Mouse (Mus musculus): ENCODE data around the gene Camkk2. TPM values are rescaled to one million over a fixed set of nuclear protein-coding genes. Genes with fewer than 3 reads are reported as not detected.

Gene Camkk2
- polyA plus RNA-seq, 2 experiments from 2014 or later, result 2.6 to 2.8 TPM

GRCm38 (mm10) chr5:122733881-122734280 lies 45.3 kb downstream of the Camkk2 start:
- ATAC-seq, result no peak

- ATAC-seq, result peak; percentile 64
Measured at GRCm38 (mm10) chr5:122731991-122732673, 47.1 kb downstream of the Camkk2 start.

- no peak for ATAC-seq
Measured at GRCm38 (mm10) chr5:122731321-122731720, 47.9 kb downstream of the Camkk2 start.

GRCm38 (mm10) chr5:122730776-122731175 lies 48.4 kb downstream of the Camkk2 start:
- no peak for ATAC-seq

GRCm38 (mm10) chr5:122727096-122727495 lies 52.1 kb downstream of the Camkk2 start:
- ATAC-seq, result no peak

GRCm38 (mm10) chr5:122726595-122726994 lies 52.6 kb downstream of the Camkk2 start:
- ATAC-seq, result no peak

DNA sequence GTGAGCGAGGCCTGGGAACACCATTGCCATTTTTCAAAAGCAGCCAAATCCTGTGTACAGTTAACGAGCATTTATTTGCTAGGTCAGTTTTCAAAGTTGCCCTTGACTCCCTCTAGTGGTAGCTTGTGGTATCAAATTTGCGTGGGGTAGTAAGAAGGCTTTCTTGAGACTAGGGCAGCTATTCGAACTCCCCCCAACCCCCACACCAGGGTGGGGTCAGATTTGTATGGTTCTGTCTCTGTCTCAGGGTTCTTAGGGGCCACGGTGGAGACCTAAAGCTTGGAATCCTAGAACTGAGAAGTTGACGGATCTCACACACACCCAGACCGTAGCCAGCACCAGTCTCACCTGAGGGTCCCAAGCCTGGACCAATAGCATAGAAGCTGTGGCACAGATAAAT lies 53.1 kb downstream of the Camkk2 start:
- ATAC-seq, result peak; percentile 49

GRCm38 (mm10) chr5:122725453-122725852 lies 53.8 kb downstream of the Camkk2 start:
- no peak for ATAC-seq

DNA sequence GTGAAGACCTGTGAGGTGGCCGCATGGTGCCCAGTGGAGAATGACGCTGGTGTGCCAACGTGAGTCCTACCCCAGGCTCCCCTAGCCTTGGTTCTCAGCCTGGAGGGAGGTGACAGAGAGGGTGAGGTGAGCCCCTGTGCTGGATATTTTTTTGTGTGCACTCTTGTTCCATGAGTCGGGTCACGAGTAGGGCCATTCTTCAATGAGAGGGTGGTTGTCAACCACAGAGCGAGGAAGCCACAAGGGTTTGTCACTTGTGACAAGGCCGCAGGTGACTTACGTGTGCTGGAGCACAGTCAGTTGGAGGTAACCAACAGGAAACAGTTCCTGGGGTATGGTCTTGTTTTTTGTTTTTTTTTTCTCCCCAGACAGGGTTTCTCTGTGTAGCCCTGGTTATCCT lies 60.0 kb downstream of the Camkk2 start:
- ATAC-seq, result peak; percentile 86

GRCm38 (mm10) chr5:122718400-122718799 lies 60.8 kb downstream of the Camkk2 start:
- no peak for ATAC-seq

GRCm38 (mm10) chr5:122716793-122717192 lies 62.4 kb downstream of the Camkk2 start:
- ATAC-seq, result no peak

DNA sequence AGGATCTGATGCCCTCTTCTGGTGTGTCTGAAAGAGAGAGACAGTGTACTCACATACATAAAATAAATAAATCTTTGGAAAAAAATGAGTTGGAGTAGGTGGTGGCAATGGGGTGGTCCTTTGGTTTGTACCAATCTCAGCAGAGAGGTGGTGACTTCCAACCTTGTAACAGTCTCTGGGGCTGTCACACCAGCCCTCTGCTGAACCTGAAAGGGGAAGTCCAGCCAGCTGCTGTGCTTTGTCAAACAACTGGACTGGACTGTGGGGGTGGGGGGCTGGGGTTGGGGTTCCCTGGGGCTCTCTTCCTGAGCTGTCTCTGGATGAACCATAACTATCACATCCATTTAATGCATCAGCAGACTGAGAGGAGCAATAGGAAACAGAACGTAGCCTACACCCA lies 63.5 kb downstream of the Camkk2 start:
- ATAC-seq, result no peak

DNA sequence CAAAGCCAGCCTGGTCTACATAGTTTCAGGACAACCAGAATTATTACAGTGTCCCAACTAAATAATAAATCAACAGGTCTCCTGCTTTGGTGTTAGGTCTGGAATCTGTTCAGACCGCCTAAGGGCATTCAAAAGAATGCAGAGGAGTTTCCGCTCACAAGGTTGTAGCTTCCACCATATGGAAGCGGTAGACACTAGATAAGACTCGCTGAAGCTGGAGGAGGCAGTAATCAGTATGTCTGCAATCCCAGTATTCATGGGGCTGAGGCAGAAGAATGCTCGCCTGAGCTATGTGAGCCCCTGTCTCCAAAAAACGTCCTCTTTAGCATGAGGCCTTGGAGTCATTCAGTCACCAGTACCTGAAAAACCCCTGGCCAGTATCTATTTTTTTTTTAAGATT lies 70.4 kb downstream of the Camkk2 start:
- ATAC-seq, result no peak

DNA sequence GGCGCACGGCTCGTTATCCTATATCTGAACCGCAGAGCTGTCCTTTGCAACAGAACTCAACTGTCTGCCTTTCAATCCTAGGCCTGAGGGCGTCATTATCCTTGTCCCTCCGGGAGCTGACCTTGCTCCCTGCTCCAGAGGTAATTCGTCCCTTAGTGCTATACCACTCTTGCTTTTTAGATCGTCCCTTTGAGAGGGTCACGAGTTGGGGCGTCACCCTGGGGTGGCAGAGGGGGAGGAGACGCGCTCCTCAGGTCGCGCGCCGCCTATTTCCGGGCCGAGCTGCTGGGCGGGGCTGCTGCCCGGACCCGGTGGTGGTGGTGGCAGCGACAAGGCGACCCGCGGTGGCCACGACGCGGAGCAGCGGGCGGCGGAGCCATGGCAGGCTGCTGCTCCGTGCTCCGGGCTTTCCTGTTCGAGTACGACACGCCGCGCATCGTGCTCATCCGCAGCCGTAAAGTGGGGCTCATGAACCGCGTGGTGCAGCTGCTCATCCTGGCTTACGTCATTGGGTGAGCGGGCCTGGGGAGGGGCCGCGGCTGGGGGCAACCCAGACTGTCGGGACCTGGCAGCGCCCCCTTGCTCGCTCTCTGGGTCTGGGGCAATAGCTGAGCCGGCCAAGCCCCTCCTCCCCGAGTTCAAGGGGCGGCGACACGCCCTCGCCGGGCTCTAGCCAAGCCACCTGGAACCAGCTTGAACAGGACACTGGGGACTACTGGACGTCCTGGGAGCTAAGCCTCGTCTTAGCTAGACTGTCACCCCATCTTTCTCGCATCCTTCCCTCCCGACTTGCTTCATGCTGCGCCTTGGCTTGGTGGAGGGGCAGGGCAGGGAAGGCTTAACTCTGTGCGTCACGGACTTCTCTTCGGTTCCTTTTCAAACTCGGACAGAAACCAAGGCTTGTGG lies 71.7 kb downstream of the Camkk2 start, which contains the start of gene P2rx4:
P2rx4 (plus strand) TSS at position 269 of the 906 bp plus-strand sequence.
- ATAC-seq, result peak; percentile 81

- no peak for ATAC-seq
Measured at GRCm38 (mm10) chr5:122706917-122707275, 72.3 kb downstream of the Camkk2 start.

- ATAC-seq, result no peak
Measured at GRCm38 (mm10) chr5:122705174-122705573, 74.0 kb downstream of the Camkk2 start.

- no peak for ATAC-seq
Measured at GRCm38 (mm10) chr5:122704571-122704970, 74.6 kb downstream of the Camkk2 start.

GRCm38 (mm10) chr5:122703574-122703973 lies 75.6 kb downstream of the Camkk2 start:
- no peak for ATAC-seq

GRCm38 (mm10) chr5:122702156-122702555 lies 77.1 kb downstream of the Camkk2 start:
- no peak for ATAC-seq

DNA sequence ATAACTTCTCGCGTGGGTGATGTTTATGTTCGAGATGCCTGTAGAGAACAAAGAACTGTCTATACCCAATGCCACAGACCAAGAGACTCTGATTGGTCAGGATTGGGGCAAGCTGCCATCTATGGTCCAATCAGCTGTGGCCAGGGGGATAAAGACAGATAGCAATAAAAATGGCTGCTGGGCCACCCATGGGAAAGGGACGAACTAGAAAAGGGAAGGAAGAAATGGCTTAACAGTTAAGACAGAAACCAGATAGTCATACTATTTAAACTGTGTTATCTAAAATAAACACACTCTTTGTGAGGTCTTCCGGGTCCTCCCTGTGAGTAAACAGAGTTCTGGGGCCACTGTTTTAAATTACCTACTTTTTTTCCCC lies 78.4 kb downstream of the Camkk2 start:
- ATAC-seq, result no peak

DNA sequence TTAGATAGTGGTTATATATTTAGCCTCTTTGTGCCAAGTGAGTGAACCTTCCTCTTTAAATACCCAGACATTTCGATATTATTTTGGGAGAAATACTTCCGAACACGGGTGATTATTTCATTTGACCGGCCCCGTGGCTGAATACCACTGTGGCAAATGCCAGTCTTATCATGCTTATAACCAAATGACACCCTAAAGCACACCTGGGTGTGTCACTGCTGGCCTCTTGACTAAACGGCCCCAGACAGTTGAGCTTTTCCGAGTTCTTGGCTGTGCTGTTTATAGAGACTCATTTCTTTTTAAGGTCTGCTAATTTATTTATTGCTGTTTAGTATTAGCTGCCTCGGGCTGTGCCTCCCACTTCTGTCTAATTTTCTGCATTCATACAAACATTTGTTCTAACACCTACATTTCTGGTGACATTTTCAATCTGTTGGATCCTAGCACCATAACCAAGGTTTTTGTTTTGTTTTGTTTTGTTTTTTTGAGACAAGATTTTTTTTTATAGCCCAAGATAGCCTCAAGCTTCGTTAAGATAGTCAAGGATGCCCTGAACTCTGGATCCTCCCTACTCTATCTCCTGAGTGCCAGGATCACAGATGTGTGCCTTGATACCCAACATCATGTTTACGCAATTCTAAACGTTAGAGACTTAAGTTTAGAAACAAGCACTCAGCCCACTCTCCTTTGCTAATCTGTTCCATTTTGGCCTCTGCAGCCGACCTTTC lies 78.9 kb downstream of the Camkk2 start:
- ATAC-seq, result no peak

DNA sequence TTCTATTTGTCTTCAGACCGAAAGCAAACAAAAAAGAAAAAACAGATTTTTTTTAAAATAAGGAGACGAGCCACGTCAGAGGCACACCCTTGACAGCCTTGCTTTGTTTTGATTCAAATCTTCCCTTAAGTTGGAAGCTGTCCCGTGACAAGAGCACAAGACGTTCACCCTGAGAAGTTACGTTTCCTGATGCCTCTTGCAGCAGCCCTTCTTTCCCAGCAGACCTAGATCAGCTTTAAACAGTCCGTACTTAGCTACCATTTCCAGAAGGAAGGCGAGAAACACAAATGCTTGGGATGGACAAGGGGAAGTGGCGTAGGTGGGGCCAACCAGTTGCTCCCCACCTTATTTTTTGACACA lies 80.5 kb downstream of the Camkk2 start:
- peak; percentile 57 for ATAC-seq

DNA sequence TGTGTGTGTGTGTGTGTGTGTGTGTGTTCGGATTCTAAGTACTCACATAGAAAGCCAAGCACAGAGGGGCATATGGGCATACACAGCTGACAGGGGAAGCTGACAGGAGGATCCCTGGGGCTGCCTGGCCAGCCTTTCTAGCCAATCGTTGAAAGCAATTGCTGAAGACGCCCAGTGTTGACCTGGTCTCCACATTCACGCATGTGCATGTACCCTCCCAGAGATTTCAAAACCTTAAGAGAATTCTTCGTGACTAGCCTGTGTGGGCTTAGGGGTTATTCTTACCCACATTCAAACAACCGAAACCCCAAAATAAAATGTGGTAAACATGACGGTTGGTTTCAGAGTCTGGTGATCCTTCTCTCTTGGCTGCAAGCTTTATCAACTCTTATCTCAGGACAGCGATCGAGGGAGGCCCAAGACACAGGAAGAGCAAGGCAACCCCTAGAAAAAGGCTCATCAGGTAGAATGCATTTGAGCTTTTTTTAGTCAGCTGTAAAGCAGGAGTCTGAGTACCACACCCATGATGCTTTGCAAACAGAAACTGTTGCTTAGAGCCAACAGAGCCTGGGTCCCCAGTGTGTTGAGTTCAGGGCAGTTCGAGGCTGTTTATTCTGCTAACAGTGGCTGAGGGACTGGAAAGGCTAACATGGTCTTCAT lies 81.0 kb downstream of the Camkk2 start:
- peak; percentile 43 for ATAC-seq

Measured in activated CD4-positive, CD25-positive, alpha-beta regulatory T cell, adult 4 months (primary cell).